Mouse (Mus musculus): ENCODE data around the gene Il17rb.
A peak's percentile ranks its signal among the peaks of the same experiment; 100 is the strongest.

Il17rb gene

GRCm38 (mm10) chr14:30016666-30017065 lies 8.0 kb upstream of the Il17rb start:
- DNase-seq (ENCODE audit: low read depth, low spot score): no peak

DNA sequence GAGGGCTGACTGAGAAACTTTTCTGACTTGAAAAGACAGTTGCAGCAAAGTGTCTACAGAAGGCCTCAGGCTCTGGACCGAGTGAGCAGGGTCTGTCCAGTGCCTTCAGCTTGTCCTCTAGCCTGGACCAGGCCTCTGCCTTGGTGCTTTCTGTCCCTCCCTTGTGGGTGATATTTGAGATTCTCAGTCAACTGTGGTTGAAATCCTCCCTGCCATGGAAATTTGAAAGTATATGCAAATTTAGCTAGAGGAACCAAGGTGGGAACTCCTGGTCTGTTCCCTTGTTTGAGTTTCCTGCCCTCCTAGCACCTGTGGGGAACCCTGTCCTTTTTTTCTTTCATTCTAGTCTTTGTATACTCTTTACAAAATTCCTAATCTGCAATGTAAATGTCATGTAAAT lies 6.3 kb upstream of the Il17rb start:
- DNase-seq (ENCODE audit: low read depth, low spot score): no peak

DNA sequence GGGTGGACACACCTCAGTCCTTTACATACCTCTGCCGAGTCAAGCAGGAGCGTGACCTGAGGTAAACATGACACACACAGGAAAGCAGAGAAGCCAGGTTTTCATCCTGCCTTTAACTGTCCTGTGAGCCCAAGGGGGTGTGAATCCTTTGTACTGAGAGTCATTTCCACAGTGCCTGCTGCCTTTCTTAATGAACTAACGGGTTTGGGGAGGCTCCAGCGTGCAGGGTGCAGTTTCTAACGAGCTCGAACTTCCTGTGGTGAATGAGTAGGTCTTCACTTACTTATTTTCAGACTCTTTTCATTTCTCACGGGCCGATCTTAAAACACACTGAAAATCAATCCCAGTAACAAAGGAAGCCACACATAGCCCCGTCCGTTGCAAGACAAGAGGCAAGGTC lies 5.8 kb upstream of the Il17rb start:
- DNase-seq (ENCODE audit: low read depth, low spot score): no peak

GRCm38 (mm10) chr14:30011886-30012560 lies 3.3 kb upstream of the Il17rb start:
- no peak for DNase-seq (ENCODE audit: low read depth, low spot score)

- DNase-seq (ENCODE audit: low read depth, low spot score): no peak
Measured at GRCm38 (mm10) chr14:30009864-30010560, 1.3 kb upstream of the Il17rb start.

- no peak for DNase-seq (ENCODE audit: low read depth, low spot score)
Measured at GRCm38 (mm10) chr14:29999475-29999811, 9.3 kb downstream of the Il17rb start.

GRCm38 (mm10) chr14:29998747-29999474 lies 9.8 kb downstream of the Il17rb start:
- DNase-seq (ENCODE audit: low read depth, low spot score): no peak

DNA sequence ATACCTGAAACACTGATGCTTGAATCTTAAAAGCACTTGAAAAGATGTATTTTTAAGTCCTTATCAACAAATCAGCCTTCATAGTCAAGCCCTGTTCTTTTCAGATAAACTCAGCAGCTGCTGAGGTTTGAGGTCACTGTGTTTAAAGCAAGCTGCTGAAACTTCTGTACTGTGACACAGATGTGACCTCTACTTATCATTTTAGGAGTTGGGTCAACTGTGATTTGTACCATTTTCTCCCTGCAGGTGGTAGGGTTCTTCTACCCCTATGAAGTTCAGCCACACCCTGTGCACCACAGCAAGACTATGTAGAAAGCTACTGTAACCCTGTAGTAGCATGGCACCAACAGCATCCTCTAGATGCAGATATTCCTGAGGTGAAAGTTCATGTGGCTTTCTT lies 11.4 kb downstream of the Il17rb start:
- DNase-seq (ENCODE audit: low read depth, low spot score): no peak

- no peak for DNase-seq (ENCODE audit: low read depth, low spot score)
Measured at GRCm38 (mm10) chr14:29996000-29996751, 12.5 kb downstream of the Il17rb start.

DNA sequence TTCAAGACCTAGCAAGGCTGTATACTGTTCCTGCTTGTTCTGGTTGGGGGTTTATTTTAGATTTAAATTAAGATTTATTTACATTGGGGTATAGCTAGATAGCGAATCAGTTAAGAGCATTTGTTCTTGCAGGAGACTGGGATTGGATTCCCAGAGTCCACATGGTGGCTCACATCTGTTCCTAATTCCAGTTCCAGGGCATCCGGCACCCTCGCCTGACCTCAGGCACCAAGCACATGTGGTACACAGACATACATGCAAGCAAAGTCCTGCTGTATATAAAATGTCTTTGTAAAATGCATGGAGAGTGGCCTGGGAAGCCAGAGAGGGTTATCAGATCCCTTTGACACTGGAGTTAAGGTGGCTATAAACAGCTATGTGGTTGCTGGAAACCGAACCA lies 13.7 kb downstream of the Il17rb start:
- peak; percentile 76 for DNase-seq (ENCODE audit: low read depth, low spot score)

DNA sequence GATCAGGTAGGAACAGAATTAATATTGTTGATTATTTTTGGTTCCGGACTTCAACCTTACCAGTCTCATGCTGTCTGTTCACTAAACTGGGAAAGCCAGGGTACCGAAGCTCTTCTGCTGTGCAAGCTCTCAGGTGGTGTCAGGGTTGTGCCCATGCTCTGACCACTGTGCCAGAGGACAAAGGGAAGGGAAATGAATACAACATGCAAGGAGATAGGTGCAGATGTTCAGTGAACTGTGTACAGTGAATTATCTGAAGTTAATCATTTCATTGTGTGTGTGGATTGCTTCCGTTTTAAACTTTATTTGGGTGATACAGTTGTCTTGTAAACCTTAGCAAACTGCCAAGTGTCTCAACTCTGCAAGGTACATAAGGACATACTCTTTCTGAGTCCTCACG lies 20.4 kb downstream of the Il17rb start:
- no peak for DNase-seq (ENCODE audit: low read depth, low spot score)

DNA sequence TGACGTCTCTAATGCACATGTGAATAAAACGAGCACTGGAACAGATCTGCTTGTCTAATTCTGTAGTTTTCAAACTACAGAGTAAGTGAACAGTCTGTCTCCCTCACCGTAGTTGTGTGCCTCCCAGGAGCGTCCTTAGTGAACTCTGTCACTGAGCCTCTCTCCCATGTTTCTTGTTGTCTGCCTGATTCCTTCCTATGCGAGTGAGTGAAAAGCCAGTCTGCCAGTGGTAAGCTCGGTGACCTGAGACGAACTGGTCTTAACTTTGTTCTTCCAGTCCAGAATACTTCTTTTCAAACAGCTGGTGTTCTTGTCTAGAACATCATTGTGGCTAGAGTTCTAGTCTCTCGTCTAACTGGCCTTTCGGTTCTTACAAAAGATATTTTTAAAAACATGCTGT lies 21.0 kb downstream of the Il17rb start:
- no peak for DNase-seq (ENCODE audit: low read depth, low spot score)

GRCm38 (mm10) chr14:29987276-29987675 lies 21.4 kb downstream of the Il17rb start:
- no peak for DNase-seq (ENCODE audit: low read depth, low spot score)

GRCm38 (mm10) chr14:29986096-29986495 lies 22.6 kb downstream of the Il17rb start:
- DNase-seq (ENCODE audit: low read depth, low spot score): no peak

- no peak for DNase-seq (ENCODE audit: low read depth, low spot score)
Measured at GRCm38 (mm10) chr14:29980447-29981205, 28.1 kb downstream of the Il17rb start.

DNA sequence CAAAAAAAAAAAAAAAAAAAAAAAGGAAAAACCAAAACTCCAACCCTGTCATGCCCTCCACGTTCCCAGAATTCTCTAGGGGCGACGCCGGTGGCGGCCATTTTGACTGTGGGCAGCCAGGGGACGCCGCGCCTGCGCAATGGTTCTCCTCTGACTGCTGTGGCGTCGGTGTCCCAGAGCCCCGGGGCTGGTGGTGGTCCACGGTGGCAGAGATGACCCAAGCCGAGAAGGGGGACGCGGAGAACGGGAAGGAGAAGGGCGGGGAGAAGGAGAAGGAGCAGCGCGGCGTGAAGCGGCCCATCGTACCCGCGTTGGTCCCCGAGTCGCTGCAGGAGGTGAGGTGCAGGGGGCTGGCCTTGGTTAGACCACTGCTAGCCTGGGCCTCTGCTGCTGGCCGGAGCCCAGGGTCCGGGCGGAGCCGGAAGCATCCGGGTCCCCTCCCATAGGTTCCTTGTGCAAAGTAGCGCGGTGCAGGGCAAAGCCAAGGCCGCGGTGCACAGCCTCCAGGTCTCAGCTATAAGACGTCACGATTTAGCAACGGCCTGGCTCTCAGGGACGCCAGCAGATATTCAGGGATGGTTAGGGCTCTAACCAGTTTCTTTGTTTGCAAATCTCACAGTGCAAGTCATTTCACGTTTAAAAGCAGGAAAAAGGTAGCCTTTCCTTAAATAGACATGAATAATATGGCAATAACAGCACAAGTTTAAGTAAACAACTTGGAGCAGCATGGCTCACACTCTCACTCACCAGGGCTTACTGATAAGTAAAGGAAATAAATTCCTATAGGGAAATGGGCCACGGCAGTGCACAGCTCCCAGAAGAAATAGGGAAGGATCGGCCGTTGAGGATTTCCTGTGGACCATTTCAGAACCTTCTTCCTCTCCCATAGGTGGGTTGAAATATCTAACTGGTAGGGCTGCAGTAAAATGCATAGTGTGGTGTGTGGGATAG lies 30.2 kb downstream of the Il17rb start, which contains the start of gene Actr8:
Actr8 (plus strand) TSS at position 84 of the 951 bp plus-strand sequence.
- DNase-seq (ENCODE audit: low read depth, low spot score): peak; percentile 92

DNA sequence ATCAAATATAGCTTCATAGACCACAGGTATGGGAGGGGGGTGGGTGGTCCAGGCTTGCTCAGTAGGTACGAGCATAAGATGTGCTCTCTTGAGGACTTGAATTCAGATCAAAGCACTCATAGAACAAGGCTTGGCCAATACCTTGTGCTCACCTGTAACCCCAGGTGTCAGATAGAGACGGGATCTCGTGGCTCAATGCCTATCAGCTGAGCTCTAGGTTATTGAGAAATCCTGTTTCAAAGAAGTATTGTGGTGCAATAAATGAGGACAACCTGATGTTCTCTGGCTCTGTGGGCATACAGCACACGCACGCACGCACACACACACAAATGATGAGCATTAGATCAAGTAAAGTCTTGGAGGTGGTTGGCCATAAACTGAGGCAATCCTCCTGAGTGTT lies 31.8 kb downstream of the Il17rb start:
- no peak for DNase-seq (ENCODE audit: low read depth, low spot score)

DNA sequence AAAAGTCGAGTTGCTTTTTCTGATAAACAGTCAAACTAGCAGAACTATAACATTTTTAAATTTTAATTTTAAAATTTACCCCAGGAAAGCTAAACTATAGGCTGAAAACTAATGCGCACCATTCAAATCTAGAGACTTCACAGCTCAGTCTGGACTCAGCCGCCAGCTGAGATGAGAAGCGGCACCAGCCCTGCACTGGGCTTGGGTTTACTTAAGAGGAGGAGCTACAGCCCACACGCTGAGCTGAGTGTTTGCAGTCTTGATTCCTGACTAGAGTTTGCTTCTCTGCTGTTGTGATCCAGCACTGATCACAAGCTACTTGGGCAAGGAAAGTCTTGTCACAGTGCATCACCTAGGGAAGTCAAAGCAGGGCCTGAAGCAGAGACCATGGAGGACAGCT lies 36.7 kb downstream of the Il17rb start:
- DNase-seq (ENCODE audit: low read depth, low spot score): no peak

GRCm38 (mm10) chr14:29971446-29971845 lies 37.2 kb downstream of the Il17rb start:
- DNase-seq (ENCODE audit: low read depth, low spot score): no peak

Measured in forelimb bud, embryonic 11.5 days (tissue).